Mouse (Mus musculus) C2C12 (cell line): ENCODE measurements at regions not wholly inside any gene's neighbourhood (a gene's known extent, or its start where the extent isn't known, plus 50 kb on each side); places are given as distances from the start of the nearest gene placed in this dataset.

Experiments
- H3K27me3 ChIP-seq: one replicate; pipeline ENCODE4 v1.6.1; 2011; ENCODE audit not compliant: control insufficient read depth, insufficient read depth, insufficient read length
- H3K36me3 ChIP-seq: one replicate; pipeline ENCODE4 v1.6.1; 2011; ENCODE audit not compliant: control insufficient read depth, insufficient read depth
- H3K4me3 ChIP-seq: one replicate; pipeline ENCODE4 v1.5.1; 2011; ENCODE audit warnings: mild to moderate bottlenecking, control low read depth; ENCODE audit not compliant: poor library complexity, insufficient read depth, severe bottlenecking
- H3K79me2 ChIP-seq: one replicate; pipeline ENCODE4 v1.6.1; 2011; ENCODE audit not compliant: control insufficient read depth, insufficient read depth
- H3K79me3 ChIP-seq: one replicate; pipeline ENCODE4 v1.6.1; 2011; ENCODE audit warnings: low read depth, control low read depth
- H3ac ChIP-seq: one replicate; pipeline ENCODE3; 2011; ENCODE audit warnings: low read depth; ENCODE audit not compliant: control insufficient read depth, insufficient read length
- CEBPB ChIP-seq: IDR thresholded peaks from one replicate; pipeline ENCODE4 v1.6.1; 2011; ENCODE audit warnings: low read depth, mild to moderate bottlenecking, control low read depth, moderate library complexity
- CTCF ChIP-seq: IDR thresholded peaks from one replicate; pipeline ENCODE4 v1.5.1; 2011; ENCODE audit not compliant: control insufficient read depth, insufficient read depth, insufficient read length
- FOSL1 ChIP-seq: IDR thresholded peaks from one replicate; pipeline ENCODE4 v1.8.0; 2011; ENCODE audit warnings: mild to moderate bottlenecking, low read length; ENCODE audit not compliant: poor library complexity, insufficient read depth, severe bottlenecking
- MAX ChIP-seq: IDR thresholded peaks from one replicate; pipeline ENCODE4 v1.6.1; 2011; ENCODE audit warnings: mild to moderate bottlenecking, control low read depth
- MYOD1 ChIP-seq: IDR thresholded peaks from one replicate; pipeline ENCODE4 v1.6.1; 2011; ENCODE audit warnings: low read depth; ENCODE audit not compliant: control insufficient read depth, insufficient read length
- MYOG ChIP-seq: IDR thresholded peaks from one replicate; pipeline ENCODE4 v1.6.1; 2011; ENCODE audit not compliant: control insufficient read depth, insufficient read length; ENCODE audit errors: extremely low read depth
- USF1 ChIP-seq: IDR thresholded peaks from one replicate; pipeline ENCODE4 v1.6.1; 2011; ENCODE audit warnings: low read depth, mild to moderate bottlenecking, control low read depth, moderate library complexity

DNA sequence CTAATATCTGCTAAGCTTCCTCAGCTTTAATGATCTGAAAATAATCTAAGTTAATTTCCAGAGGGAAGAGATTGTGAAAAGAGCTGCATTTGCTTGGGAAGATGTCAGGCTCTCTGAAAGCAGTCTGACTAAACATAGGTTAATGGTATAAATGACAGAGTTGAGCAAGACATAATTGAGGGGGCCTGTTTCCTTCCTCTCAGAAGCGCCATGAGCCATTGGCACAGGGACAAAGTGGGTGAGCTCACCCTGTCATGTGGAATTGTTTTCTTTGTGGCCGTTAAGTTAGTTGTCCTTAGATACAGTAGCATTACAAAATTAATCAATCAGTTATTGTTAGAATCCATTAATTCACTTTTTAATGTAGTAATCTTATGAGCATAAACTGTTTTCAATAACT lies 483.0 kb downstream of the Ptprc start:
- TF ChIP-seq USF1 (no peak), FOSL1 (no peak), CEBPB (no peak), MYOG (no peak), CTCF (no peak), MYOD1 (no peak), MAX (no peak)
- no peak overlapping the region for H3K4me3 ChIP-seq
- H3K79me3 ChIP-seq, result no peaks in the 10 kb centered on the region
- no peaks in the 10 kb centered on the region for H3K27me3 ChIP-seq
- no peaks in the 10 kb centered on the region for H3K36me3 ChIP-seq
- H3ac ChIP-seq, result no peak overlapping the region
- H3K79me2 ChIP-seq, result no peaks in the 10 kb centered on the region

DNA sequence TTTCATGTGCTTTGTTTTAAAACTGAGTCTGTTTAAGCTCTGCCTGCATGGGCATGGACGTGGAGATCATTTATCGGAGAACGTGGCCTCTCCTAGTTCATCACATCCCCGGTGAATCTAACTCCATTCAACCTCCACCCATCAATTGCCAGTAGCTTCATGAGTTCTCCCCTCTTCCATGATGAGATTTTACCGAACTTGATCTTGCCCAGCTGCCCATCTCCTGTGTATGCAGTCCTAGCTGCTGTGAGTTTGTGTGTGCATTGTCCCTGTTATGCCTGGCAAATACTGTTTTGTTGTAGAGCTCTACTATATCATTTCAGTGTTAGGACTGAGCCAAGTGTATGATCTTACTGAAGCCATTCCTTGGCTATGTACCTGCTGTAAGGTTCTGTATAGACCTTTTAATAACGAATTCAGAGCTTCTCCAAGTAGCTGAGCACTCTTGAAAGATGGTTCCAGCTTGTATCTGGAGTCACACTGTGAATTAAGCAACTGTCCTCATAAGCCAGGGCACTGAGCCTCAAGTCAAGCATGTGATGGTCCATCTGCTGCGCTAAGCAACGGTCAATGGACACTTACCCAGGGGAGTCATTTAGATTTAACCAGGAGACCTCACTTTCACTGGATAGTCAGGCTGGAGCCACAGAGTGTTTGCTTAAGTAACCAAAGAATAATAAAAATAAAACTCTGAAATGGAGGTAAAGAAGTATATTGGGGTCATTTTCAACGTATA lies 484.5 kb downstream of the Ptprc start:
- Histone ChIP-seq H3K79me3 (no peaks in the 10 kb centered on the region), H3K4me3 (no peak overlapping the region), H3K79me2 (no peaks in the 10 kb centered on the region), H3K27me3 (no peaks in the 10 kb centered on the region), H3ac (no peak overlapping the region), H3K36me3 (no peaks in the 10 kb centered on the region)
- no peak for TF ChIP-seq MYOD1
- TF ChIP-seq FOSL1, result no peak
- no peak for TF ChIP-seq MAX
- no peak for TF ChIP-seq MYOG

GRCm38 (mm10) chr1:137670650-137671049 lies 504.9 kb downstream of the Ptprc start:
- no peak for TF ChIP-seq MYOD1
- TF ChIP-seq CEBPB, result no peak
- no peak for TF ChIP-seq MAX
- TF ChIP-seq FOSL1, result no peak
- TF ChIP-seq CTCF, result no peak
- no peak for TF ChIP-seq USF1
- no peak for TF ChIP-seq MYOG
- Histone ChIP-seq H3K27me3 (no peaks in the 10 kb centered on the region), H3K36me3 (no peaks in the 10 kb centered on the region), H3K4me3 (no peak overlapping the region), H3K79me2 (no peaks in the 10 kb centered on the region), H3ac (no peak overlapping the region), H3K79me3 (no peaks in the 10 kb centered on the region)

GRCm38 (mm10) chr1:137669849-137670248 lies 505.7 kb downstream of the Ptprc start:
- H3K4me3 ChIP-seq, result no peak overlapping the region
- no peaks in the 10 kb centered on the region for H3K79me3 ChIP-seq
- H3K36me3 ChIP-seq, result no peaks in the 10 kb centered on the region
- no peak for TF ChIP-seq USF1
- TF ChIP-seq MYOD1, result no peak
- H3K79me2 ChIP-seq, result no peaks in the 10 kb centered on the region
- no peaks in the 10 kb centered on the region for H3K27me3 ChIP-seq
- H3ac ChIP-seq, result no peak overlapping the region

GRCm38 (mm10) chr1:137658141-137658540 lies 517.4 kb downstream of the Ptprc start:
- Histone ChIP-seq H3ac (no peak overlapping the region), H3K27me3 (no peaks in the 10 kb centered on the region), H3K79me2 (no peaks in the 10 kb centered on the region), H3K79me3 (no peaks in the 10 kb centered on the region), H3K36me3 (no peaks in the 10 kb centered on the region), H3K4me3 (no peak overlapping the region)
- TF ChIP-seq MYOG (no peak), CEBPB (no peak), CTCF (no peak), MYOD1 (no peak), MAX (no peak), FOSL1 (no peak), USF1 (no peak)

- Histone ChIP-seq H3K79me3 (no peaks in the 10 kb centered on the region), H3K27me3 (no peaks in the 10 kb centered on the region), H3K4me3 (no peak overlapping the region), H3K36me3 (no peaks in the 10 kb centered on the region), H3K79me2 (no peaks in the 10 kb centered on the region), H3ac (no peak overlapping the region)
- no peak for TF ChIP-seq CTCF
- TF ChIP-seq MYOD1, result no peak
- no peak for TF ChIP-seq MAX
- no peak for TF ChIP-seq CEBPB
Observed at GRCm38 (mm10) chr1:137656900-137657458, 518.5 kb downstream of the Ptprc start.
